In genomic region chr17:25835301-25835700, GRCm38 (mm10) we compare ENCODE assay signal across 9 mouse cellular contexts. TPM values are rescaled to one million over a fixed set of nuclear protein-coding genes. Genes with fewer than 3 reads are reported as not detected.
DNase-seq lines count a peak whose midpoint lies in the region; ATAC-seq and TF ChIP-seq lines count a peak whose summit lies in the region.
"Had no signal": no experiment of that assay in that cellular context is flagged by ENCODE, and none has a peak within 500 bp of the region (broad histone marks: within the 10 kb centered on the region; RNA-seq: fewer than 3 reads in every experiment).

No protein-coding gene starts in this region.

- DNase-seq in forebrain, embryonic 11.5 days (ENCODE audit: low spot score), result no peak
- DNase-seq in lung, postnatal 0 days (ENCODE audit: low spot score), result no peak
- no peak for DNase-seq in lung, postnatal 14 days
- no peak for DNase-seq in layer of hippocampus, postnatal 25 days (ENCODE audit: extremely low spot score in 1 of 2, low spot score in 1 of 2)
- no peak for DNase-seq in ovary, postnatal 14 days (ENCODE audit: low spot score)
- DNase-seq: gastrocnemius, postnatal 14 days had no signal

- no peak for TF ChIP-seq EP300 in lung, postnatal 0 days (IDR thresholded peaks at IDR 0.05)

- peak overlapping the region; percentile 55; the same call in 1 of the 2 replicates for H3K4me3 ChIP-seq in forebrain, embryonic 15.5 days
- H3K4me3 ChIP-seq in forebrain, embryonic 11.5 days (ENCODE audit: low read depth, low read length), result no peak overlapping the region
- H3K4me3 ChIP-seq in lung, postnatal 0 days (ENCODE audit: low read depth, low read length), result no peak overlapping the region
- peak overlapping the region; percentile 38; the same call in 1 of the 2 replicates for H3K4me3 ChIP-seq in limb, embryonic 15.5 days
- no peak overlapping the region for H3K4me3 ChIP-seq in stomach, embryonic 15.5 days (replicated peaks)

- no peaks in the 10 kb centered on the region for H3K9me3 ChIP-seq in forebrain, embryonic 15.5 days
- H3K9me3 ChIP-seq in forebrain, embryonic 11.5 days (ENCODE audit: control insufficient read depth, low read length), result no peaks in the 10 kb centered on the region
- H3K9me3 ChIP-seq in lung, postnatal 0 days (ENCODE audit: low read length), result no peaks in the 10 kb centered on the region
- no peaks in the 10 kb centered on the region for H3K9me3 ChIP-seq in limb, embryonic 15.5 days
- no peaks in the 10 kb centered on the region for H3K9me3 ChIP-seq in stomach, embryonic 15.5 days

- no peak overlapping the region for H3K9ac ChIP-seq in forebrain, embryonic 15.5 days (replicated peaks)
- no peak overlapping the region for H3K9ac ChIP-seq in forebrain, embryonic 11.5 days (ENCODE audit: low read length)
- no peak overlapping the region for H3K9ac ChIP-seq in lung, postnatal 0 days (replicated peaks; ENCODE audit: low read depth)
- no peak overlapping the region for H3K9ac ChIP-seq in limb, embryonic 15.5 days
- no peak overlapping the region for H3K9ac ChIP-seq in stomach, embryonic 15.5 days

- no peak overlapping the region for H3K4me2 ChIP-seq in forebrain, embryonic 15.5 days (replicated peaks)
- no peak overlapping the region for H3K4me2 ChIP-seq in forebrain, embryonic 11.5 days (ENCODE audit: low read depth, low read length, severe bottlenecking)
- 0 out of 2 replicates have a peak overlapping the region, but pooled peaks have one; percentile 84 for H3K4me2 ChIP-seq in lung, postnatal 0 days (replicated peaks; ENCODE audit: low read depth, low read length)
- peak overlapping the region; percentile 86 for H3K4me2 ChIP-seq in limb, embryonic 15.5 days
- peak overlapping the region; percentile 81 for H3K4me2 ChIP-seq in stomach, embryonic 15.5 days

- H3K36me3 ChIP-seq in forebrain, embryonic 15.5 days, result peaks cover 30% of the 10 kb centered on the region
- H3K36me3 ChIP-seq in forebrain, embryonic 11.5 days (ENCODE audit: control insufficient read depth, insufficient read depth, low read length), result peaks cover 13% of the 10 kb centered on the region; the same call in 1 of the 2 replicates
- H3K36me3 ChIP-seq in lung, postnatal 0 days (ENCODE audit: insufficient read depth, low read length), result peaks cover 6% of the 10 kb centered on the region; the same call in 1 of the 2 replicates
- H3K36me3 ChIP-seq in limb, embryonic 15.5 days, result peaks cover 49% of the 10 kb centered on the region
- peaks cover 27% of the 10 kb centered on the region for H3K36me3 ChIP-seq in stomach, embryonic 15.5 days

- H3K27me3 ChIP-seq in forebrain, embryonic 15.5 days, result no peaks in the 10 kb centered on the region
- no peaks in the 10 kb centered on the region for H3K27me3 ChIP-seq in forebrain, embryonic 11.5 days (ENCODE audit: control insufficient read depth, insufficient read depth, low read length)
- no peaks in the 10 kb centered on the region for H3K27me3 ChIP-seq in lung, postnatal 0 days (replicated peaks; ENCODE audit: insufficient read depth, low read length)
- H3K27me3 ChIP-seq in limb, embryonic 15.5 days, result no peaks in the 10 kb centered on the region
- no peaks in the 10 kb centered on the region for H3K27me3 ChIP-seq in stomach, embryonic 15.5 days (replicated peaks)

- H3K27ac ChIP-seq in forebrain, embryonic 15.5 days (replicated peaks), result no peak overlapping the region
- no peak overlapping the region for H3K27ac ChIP-seq in forebrain, embryonic 11.5 days (ENCODE audit: low read depth, low read length)
- no peak overlapping the region for H3K27ac ChIP-seq in lung, postnatal 0 days (ENCODE audit: low read length)
- no peak overlapping the region for H3K27ac ChIP-seq in limb, embryonic 15.5 days
- H3K27ac ChIP-seq in stomach, embryonic 15.5 days, result peak overlapping the region; percentile 23

- peaks cover 72% of the 10 kb centered on the region for H3K4me1 ChIP-seq in forebrain, embryonic 15.5 days
- H3K4me1 ChIP-seq in forebrain, embryonic 11.5 days (replicated peaks; ENCODE audit: control insufficient read depth, insufficient read depth, low read length), result peaks cover 36% of the 10 kb centered on the region
- peaks cover 39% of the 10 kb centered on the region for H3K4me1 ChIP-seq in lung, postnatal 0 days (ENCODE audit: insufficient read depth, low read depth, low read length)
- H3K4me1 ChIP-seq in limb, embryonic 15.5 days, result peaks cover 60% of the 10 kb centered on the region
- H3K4me1 ChIP-seq in stomach, embryonic 15.5 days, result peaks cover 62% of the 10 kb centered on the region

- ATAC-seq in forebrain, embryonic 15.5 days (replicated peaks), result no peak
- no peak for ATAC-seq in forebrain, embryonic 11.5 days (replicated peaks; ENCODE audit: low FRiP score)
- no peak for ATAC-seq in lung, postnatal 0 days
- ATAC-seq in limb, embryonic 15.5 days (ENCODE audit: insufficient number of reproducible peaks, low FRiP score, low TSS enrichment, low read depth), result no peak
- ATAC-seq in stomach, embryonic 15.5 days (ENCODE audit: insufficient read depth, low FRiP score, low read depth), result no peak

- WGBS in forebrain, embryonic 15.5 days, result 95% methylated on average over 7 of the region's 7 CpGs
- WGBS in forebrain, embryonic 11.5 days, result 96% methylated on average over 7 of the region's 7 CpGs
- WGBS in lung, postnatal 0 days, result 94% methylated on average over 7 of the region's 7 CpGs
- 88% methylated on average over 7 of the region's 7 CpGs for WGBS in limb, embryonic 15.5 days
- 91% methylated on average over 7 of the region's 7 CpGs for WGBS in stomach, embryonic 15.5 days

- TF ChIP-seq CTCF in lung, postnatal 0 days (IDR thresholded peaks at IDR 0.05), result no peak

RNA-seq across cellular contexts. Expression of gene Rhbdl1, which starts 1.8 kb away (rescaled TPM):
- polyA plus RNA-seq in forebrain, embryonic 15.5 days (2015; fragmentation: Nextera tagmentation; extraction: Ambion mirVana), result 29.1 and 30.8 TPM in 2 replicates
- 2.1 and 2.7 TPM in 2 replicates for polyA plus RNA-seq in forebrain, embryonic 11.5 days (2014; fragmentation: Nextera tagmentation; extraction: Ambion mirVana)
- 1.4 and 1.7 TPM in 2 replicates for polyA plus RNA-seq in lung, postnatal 0 days (2015; fragmentation: Nextera tagmentation; extraction: Ambion mirVana)
- 1.8 and 2.6 TPM in 2 replicates for polyA plus RNA-seq in limb, embryonic 15.5 days (2015; fragmentation: Nextera tagmentation; extraction: Ambion mirVana)
- 1.6 and 2.4 TPM in 2 replicates for polyA plus RNA-seq in stomach, embryonic 15.5 days (2015; fragmentation: Nextera tagmentation; extraction: Ambion mirVana)
- 10 to 100 TPM; 62.3 to 68.3 TPM for total RNA-seq in layer of hippocampus, postnatal 25 days (2021)

RNA-seq across cellular contexts. Expression of gene Stub1, which starts 2.1 kb away (rescaled TPM):
- 308 and 313 TPM in 2 replicates for polyA plus RNA-seq in forebrain, embryonic 15.5 days (2015; fragmentation: Nextera tagmentation; extraction: Ambion mirVana)
- polyA plus RNA-seq in forebrain, embryonic 11.5 days (2014; fragmentation: Nextera tagmentation; extraction: Ambion mirVana), result 322 and 358 TPM in 2 replicates
- polyA plus RNA-seq in lung, postnatal 0 days (2015; fragmentation: Nextera tagmentation; extraction: Ambion mirVana), result 196 and 198 TPM in 2 replicates
- 346 and 387 TPM in 2 replicates for polyA plus RNA-seq in limb, embryonic 15.5 days (2015; fragmentation: Nextera tagmentation; extraction: Ambion mirVana)
- 312 and 319 TPM in 2 replicates for polyA plus RNA-seq in stomach, embryonic 15.5 days (2015; fragmentation: Nextera tagmentation; extraction: Ambion mirVana)
- total RNA-seq in layer of hippocampus, postnatal 25 days (2021), result 100 to 1,000 TPM; 160 to 164 TPM

RNA-seq across cellular contexts. Expression of gene Gm20683, which starts 6.3 kb away (rescaled TPM):
- polyA plus RNA-seq in forebrain, embryonic 15.5 days (2015; fragmentation: Nextera tagmentation; extraction: Ambion mirVana), result 8.3 and 10.1 TPM in 2 replicates
- polyA plus RNA-seq in forebrain, embryonic 11.5 days (2014; fragmentation: Nextera tagmentation; extraction: Ambion mirVana), result 1.6 and 1.9 TPM in 2 replicates
- 0.86 and 1.1 TPM in 2 replicates for polyA plus RNA-seq in lung, postnatal 0 days (2015; fragmentation: Nextera tagmentation; extraction: Ambion mirVana)
- 1.8 and 2.6 TPM in 2 replicates for polyA plus RNA-seq in limb, embryonic 15.5 days (2015; fragmentation: Nextera tagmentation; extraction: Ambion mirVana)
- 1.6 and 2.7 TPM in 2 replicates for polyA plus RNA-seq in stomach, embryonic 15.5 days (2015; fragmentation: Nextera tagmentation; extraction: Ambion mirVana)
- total RNA-seq in layer of hippocampus, postnatal 25 days (2021), result 10 to 100 TPM; 26.0 to 28.5 TPM

RNA-seq across cellular contexts. Expression of gene Jmjd8, which starts 6.6 kb away (rescaled TPM):
- polyA plus RNA-seq in forebrain, embryonic 15.5 days (2015; fragmentation: Nextera tagmentation; extraction: Ambion mirVana), result 65.9 and 67.0 TPM in 2 replicates
- 50.6 and 59.2 TPM in 2 replicates for polyA plus RNA-seq in forebrain, embryonic 11.5 days (2014; fragmentation: Nextera tagmentation; extraction: Ambion mirVana)
- polyA plus RNA-seq in lung, postnatal 0 days (2015; fragmentation: Nextera tagmentation; extraction: Ambion mirVana), result 27.3 and 28.0 TPM in 2 replicates
- polyA plus RNA-seq in limb, embryonic 15.5 days (2015; fragmentation: Nextera tagmentation; extraction: Ambion mirVana), result 47.2 and 48.9 TPM in 2 replicates
- polyA plus RNA-seq in stomach, embryonic 15.5 days (2015; fragmentation: Nextera tagmentation; extraction: Ambion mirVana), result 50.5 and 54.6 TPM in 2 replicates
- 10 to 100 TPM; 59.5 to 62.9 TPM for total RNA-seq in layer of hippocampus, postnatal 25 days (2021)

RNA-seq across cellular contexts. Expression of gene Rhot2, which starts 9.3 kb away (rescaled TPM):
- polyA plus RNA-seq in forebrain, embryonic 15.5 days (2015; fragmentation: Nextera tagmentation; extraction: Ambion mirVana), result 15.2 and 16.1 TPM in 2 replicates
- 9.1 and 12.2 TPM in 2 replicates for polyA plus RNA-seq in forebrain, embryonic 11.5 days (2014; fragmentation: Nextera tagmentation; extraction: Ambion mirVana)
- polyA plus RNA-seq in lung, postnatal 0 days (2015; fragmentation: Nextera tagmentation; extraction: Ambion mirVana), result 9.9 and 10.3 TPM in 2 replicates
- 21.9 and 25.4 TPM in 2 replicates for polyA plus RNA-seq in limb, embryonic 15.5 days (2015; fragmentation: Nextera tagmentation; extraction: Ambion mirVana)
- 23.1 and 23.6 TPM in 2 replicates for polyA plus RNA-seq in stomach, embryonic 15.5 days (2015; fragmentation: Nextera tagmentation; extraction: Ambion mirVana)
- 100 to 1,000 TPM in 1 of 2 experiments, 10 to 100 TPM in 1; 95.2 to 107 TPM for total RNA-seq in layer of hippocampus, postnatal 25 days (2021)

Comparison
In these comparisons a context has a peak if more than half of its experiments do, and no peak if none do; other contexts are left out.
1. H3K4me3 ChIP-seq: peak in forebrain, embryonic 15.5 days (single experiment) and limb, embryonic 15.5 days (single experiment); none in forebrain, embryonic 11.5 days (single experiment), lung, postnatal 0 days (single experiment) and stomach, embryonic 15.5 days (single experiment).
2. H3K4me2 ChIP-seq: peak in lung, postnatal 0 days (single experiment), limb, embryonic 15.5 days (single experiment) and stomach, embryonic 15.5 days (single experiment); none in forebrain, embryonic 15.5 days (single experiment) and forebrain, embryonic 11.5 days (single experiment).